Mouse (Mus musculus) layer of hippocampus, adult 11-12 months (tissue): ENCODE measurements around the gene Bend6.

Source experiments
- DNase-seq: peaks from one replicate; pipeline ENCODE4 v3.0.0; 2022; ENCODE audit warnings: low spot score

Bend6 gene

GRCm38 (mm10) chr1:33803323-33803722 lies 104.3 kb downstream of the Bend6 start:
- DNase-seq = peak; percentile 35
